Mouse (Mus musculus) right cerebral cortex, postnatal 36 days (tissue): ENCODE results near the gene Zfp386.
"Not testable (repeated sequence)": the region's sequence is repeated elsewhere in the genome, so short reads cannot be mapped to it uniquely, and the experiment has no call there.

Experiments
- DNase-seq, 2 experiments: peaks; one replicate each; pipeline ENCODE4 v3.0.0; 2022; ENCODE audit warnings: low spot score in 2 of 2, mixed read lengths in 1 of 2

Zfp386 gene

DNA sequence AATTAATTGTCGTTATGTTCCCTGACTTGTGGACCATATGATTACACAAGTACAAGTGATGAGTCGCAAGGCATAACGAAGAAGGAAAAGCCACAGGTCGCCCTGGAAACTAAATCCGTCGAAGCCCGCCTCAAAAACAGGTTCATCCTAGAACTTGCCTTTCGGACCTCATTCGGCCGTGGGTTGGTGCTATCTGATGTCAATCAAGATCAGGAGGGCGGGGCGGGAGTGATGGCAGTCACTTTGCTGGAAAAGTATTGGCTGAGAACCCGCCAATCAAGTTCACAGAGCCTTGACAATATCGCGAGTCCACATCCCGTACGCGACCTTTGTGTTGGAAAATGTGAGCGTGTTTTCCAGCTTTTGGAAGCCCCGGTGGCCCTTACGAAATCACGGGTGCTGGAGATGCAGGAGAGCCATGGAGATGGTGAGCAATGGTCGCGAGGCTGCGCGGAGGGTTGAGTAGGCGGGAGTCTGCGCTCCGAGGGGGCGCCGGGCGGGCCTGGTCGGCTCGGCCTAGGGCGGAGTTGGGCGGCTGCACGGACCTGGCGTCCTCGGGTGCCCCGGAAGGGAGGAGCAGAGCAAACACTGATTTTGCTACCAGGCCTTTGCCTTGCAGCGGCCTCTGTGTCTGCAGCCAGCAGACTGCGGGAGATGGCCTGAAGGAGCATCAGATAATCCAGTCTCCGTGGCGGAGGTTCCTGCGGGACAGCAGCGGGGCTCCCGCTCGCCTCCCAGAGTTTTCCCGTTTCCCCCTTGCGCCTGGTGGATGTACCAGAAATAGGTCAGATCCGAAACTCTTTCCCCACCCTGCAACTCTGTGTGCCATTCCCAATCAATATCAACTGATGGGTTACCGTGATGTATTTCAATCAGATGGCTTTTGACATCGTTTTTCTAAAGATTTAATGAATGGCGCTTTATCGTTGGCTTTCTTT lies at the start of gene Zfp386:
Gene Zfp386, plus strand, starts transcription at position 285 of the 938 bp plus-strand sequence.
- peak; percentile 98 to 99 for DNase-seq

DNA sequence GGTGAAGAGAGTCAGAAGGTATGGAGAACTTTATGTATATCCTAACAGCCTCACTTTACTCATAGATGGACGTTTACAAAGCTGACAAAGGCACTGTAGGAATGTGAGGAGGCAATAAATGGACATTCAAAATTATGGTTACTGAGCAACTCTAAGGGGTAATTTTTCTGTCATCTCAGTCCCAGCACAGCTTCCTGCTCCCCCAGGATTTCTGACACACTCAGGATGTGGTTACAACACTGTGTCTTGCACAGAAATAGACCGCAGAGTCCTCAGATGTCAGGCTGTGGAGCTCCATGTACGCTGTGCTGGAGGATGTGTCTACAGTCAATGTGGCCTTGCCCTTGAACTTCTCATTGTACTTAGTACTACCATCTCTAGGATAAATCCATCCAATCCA lies 47.7 kb upstream of the Zfp386 start:
- DNase-seq: not testable (repeated sequence)

DNA sequence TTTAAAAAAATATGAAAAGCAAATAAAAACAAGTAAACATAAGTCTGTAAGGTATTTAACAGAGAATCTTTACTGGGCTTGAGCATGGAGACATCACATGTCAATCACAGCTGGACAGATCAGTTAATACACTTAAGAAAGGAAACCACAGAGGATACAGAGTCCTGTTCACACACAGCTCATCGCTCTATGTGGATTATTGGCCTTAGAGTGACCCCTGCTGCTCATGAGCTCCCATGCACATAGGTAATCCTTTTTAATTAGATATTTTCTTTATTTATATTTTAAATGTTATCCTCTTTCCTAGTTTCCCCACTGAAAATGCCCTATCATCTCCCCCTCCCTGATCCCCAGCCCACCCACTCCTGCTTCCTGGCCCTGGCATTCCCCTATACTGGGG lies 44.6 kb upstream of the Zfp386 start:
- DNase-seq: not testable (repeated sequence)

DNA sequence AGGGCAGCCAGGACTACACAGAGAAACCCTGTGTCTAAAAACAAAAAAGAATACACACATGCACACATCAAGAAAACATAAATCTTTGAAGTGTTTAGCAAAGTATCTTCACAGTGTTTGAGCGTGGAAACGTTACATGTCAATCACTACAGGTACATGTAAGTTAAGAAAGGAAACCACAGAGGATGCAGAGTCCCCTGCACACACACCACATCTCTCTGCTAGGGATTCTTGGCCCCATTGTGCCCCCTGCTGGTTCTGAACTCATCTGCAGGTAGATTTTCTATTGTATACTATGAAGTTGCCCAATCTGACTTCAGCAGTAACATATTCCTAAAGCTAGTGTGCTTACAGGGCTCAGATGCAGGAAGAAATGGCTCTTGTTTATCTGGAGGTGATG lies 36.7 kb upstream of the Zfp386 start:
- DNase-seq: no peak

DNA sequence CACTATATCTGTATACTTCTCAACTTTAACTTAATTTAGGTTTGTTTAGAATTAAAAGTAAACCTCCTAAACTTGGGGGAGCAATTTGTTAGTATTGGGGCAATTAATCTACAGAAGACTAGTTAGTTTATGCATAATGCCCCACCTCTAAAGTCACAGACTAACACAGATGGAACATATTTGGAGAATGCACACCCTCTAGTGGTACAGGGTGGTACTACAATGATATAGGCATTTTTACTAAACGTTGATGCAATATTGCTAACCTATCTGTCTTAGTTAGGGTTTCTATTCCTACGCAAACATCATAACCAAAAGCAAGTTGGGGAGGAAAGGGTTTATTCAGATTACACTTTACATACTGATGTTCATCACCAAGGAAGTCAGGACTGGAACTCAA lies 19.4 kb upstream of the Zfp386 start:
- DNase-seq: no peak

DNA sequence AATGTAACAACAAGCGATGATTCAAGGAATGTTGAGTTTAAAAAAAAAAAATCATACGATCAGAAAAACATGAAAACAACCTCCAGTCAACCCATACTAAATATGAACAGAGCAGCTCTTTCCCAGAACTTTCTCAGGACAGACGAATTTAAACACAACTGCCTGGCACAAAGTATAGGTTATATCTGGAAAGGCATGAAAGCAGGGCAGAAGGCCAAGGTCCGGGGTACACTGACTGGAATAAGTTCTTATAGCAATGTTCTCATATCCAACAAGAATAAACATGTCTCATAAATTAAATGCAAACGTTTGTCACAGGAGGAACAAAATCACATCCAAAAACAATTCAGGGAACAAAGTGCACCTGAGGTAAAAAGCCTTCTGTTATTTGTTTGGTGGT lies 12.2 kb upstream of the Zfp386 start:
- DNase-seq: no peak

DNA sequence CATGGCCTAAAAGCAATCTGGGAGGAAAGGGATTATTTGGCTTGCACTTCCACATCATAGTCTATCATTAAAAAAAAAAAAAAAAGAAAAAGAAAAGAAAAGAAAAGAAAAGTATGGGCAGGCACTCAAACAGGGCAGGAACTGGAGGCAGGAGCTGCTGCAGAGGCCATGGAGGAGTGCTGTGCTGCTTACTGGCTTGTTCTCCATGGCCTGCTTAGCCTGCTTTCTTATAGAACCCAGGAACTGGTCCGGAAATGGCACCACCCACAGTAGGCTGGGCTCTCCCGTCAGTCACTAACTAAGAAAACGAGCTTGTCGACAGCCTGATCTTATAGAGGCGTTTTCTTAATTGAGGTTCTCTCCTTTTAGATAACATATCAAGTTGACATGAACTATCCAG lies 2.7 kb upstream of the Zfp386 start:
- no peak for DNase-seq

DNA sequence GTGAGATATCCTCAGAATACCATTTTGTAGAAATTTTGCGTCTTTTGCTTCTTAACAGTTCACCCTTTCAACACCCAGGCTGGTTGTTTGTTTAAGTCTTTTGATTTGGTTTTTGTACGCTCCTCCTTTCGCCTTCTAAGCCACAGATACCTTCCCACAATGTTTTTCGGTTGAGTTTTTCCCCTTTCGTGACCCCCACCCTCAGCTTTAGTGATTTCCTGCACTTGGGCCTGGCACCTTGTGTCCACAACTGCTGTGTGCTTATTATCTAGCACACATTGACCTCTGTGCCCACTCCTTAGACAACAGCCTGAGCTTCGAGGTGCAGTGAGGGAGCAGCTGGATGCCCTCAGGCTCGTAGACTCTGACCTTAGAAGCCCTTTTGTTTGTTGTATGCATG lies 1.2 kb downstream of the Zfp386 start:
- DNase-seq: no peak

DNA sequence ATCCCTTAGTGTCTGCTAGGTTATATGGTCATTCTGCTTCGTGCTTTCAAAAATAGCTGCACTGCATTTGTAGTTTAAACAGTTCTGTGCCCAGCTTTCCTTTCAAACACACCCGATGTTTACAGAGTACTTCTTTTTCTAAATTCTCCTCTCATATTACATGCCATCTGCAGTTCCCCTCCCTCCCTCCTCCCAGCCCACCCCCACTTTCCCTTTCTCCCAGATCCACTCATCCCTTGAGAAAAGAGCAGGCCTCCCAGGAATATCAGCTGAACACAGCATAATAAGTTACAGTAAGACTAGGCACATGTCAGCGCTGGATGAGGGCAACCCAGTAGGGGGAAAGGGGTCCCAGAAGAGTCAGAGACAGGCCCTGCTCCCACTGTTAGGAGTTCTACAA lies 1.7 kb downstream of the Zfp386 start:
- DNase-seq: no peak

DNA sequence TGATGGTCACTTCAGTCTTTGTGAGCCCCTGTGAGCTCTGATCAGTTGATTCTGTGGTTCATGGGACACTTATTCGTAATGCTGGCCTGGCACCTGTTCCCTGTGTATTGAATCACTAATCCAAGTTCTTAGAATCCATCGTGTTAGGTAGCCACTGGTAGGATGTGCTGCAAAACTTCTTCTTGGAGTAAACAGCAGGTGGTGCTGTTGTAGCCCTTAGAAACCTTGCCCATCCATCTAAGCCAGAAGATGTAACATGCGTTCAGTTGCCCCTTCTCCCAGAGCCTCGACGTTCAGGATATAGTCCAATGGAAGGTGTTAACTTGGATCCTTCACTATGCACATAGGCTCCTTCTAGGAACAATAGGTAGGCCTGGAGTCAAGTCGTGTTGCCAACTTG lies 2.2 kb downstream of the Zfp386 start:
- no peak for DNase-seq

DNA sequence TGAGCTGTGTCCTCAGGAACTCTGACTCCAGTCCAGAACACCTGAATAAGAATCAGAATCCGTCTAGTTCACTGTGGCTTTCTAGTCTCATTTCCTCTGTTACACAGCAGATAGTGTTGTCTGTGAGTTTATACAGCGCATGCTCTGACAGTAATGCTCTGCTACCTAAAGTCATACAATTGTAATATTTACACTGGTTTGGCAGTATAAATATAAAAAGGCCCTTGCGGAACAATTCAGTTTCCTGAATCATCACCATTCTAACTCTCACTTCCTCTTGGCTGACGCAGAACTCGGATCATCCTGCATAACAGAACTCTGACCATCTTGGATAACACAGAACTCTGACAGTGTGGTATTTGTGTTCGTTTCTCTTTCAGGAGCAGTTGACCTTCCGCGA lies 6.8 kb downstream of the Zfp386 start:
- no peak for DNase-seq

DNA sequence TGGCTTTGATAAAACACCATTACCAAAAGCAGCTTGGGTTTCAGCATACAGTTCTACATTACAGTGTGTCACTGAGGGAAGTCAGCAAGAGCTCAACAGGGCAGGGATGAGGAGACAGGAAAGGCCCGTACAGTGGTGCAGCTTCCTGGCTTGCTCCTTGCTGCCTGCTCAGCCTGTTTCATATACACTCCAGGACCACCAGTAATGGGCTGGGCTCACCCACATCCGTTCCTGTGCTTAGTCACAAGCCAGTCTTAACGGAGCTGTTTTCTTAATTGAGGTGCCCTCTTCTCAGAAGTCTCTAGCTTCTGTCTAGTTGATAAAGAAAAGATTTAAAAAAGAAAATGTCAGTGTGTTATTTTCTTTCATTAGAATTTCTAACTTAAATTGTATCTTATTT lies 8.6 kb downstream of the Zfp386 start:
- no peak for DNase-seq

DNA sequence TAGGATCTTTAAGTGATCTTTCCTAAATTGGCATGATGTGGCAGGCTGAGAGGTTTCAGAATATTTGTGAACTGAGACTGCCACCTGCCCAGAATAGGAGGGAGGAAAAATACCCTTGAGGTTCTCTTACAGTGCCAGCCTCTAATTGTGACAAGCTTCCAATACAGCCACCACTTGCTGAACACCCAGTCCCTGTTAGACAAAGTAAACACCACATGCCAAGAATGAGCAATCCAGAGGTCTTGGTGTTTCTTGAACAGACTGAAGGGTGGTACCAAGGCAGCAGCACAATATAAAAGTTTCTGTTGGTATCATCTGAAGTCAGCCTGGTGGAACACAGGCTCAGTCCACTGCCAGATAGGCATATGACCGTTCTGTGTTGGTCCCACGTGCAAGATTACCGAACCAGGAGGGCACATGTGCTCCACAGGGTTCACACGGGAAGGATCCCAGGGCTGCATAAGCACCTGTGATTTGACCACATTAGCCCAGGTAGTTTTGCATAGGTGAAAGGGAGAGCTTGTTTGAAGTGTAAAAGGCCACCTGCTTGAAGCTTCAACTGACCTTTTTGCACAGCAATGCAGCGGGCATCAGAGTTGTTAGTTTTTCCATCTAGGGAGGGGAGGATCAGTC lies 14.2 kb downstream of the Zfp386 start:
- no peak for DNase-seq

DNA sequence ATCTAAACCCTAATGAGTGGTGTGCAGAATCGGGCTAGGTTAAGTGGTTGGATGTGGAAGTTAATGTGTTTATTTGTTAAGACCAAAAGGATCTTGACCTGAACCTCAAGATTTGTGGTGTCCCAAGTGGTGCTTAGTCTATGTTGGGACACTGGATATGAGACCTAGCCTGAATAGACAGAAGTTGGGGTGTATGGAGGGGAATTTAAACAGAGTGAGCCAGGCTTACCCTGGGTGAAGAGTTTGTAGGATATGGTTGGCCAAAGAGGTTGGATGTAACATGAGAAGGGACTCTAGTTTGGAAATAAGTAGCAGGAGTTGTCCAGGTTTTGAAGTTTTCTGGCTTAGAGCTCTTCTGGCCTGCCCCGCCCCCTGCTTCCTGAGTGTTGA lies 14.7 kb downstream of the Zfp386 start:
- DNase-seq: no peak

DNA sequence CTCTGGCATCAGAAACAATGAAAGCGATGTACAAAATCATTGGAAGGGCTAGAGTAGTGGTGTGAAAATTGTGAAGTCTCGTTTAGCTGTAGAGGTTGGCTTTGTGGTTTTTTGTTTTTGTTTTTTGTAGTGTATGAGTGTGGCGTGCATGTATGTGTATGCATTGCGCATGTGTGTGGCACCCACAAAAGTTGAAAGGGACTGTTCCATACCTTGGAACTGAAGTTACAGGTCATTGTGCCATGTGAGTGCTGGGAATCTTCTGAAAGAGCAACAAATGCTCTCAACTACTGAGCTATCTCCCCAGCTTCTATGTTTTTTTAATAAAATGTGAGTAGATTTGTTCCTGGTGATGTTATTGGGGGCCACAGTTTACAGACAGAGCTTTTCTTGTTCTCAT lies 15.5 kb downstream of the Zfp386 start:
- DNase-seq: no peak

DNA sequence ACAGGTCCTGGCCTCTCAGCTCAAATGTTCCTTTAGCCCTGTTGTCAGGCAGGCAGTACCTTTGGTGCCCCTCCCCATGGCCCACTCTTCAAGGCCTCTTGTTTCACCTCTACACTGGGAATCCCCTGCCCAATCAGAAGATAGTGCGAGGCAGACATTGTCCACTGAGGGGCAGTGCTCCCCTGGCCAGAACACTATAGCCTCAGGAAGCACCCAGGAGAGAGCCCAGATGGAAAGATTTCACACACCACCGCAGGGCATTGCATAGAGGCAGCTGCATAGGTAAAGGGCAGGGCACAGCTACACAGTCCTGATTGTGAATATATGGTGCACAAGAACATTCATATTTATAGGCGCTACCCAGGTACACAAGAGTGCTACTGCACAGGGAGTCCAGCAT lies 23.5 kb downstream of the Zfp386 start:
- peak in 1 of 2 experiments; percentile 11 for DNase-seq

DNA sequence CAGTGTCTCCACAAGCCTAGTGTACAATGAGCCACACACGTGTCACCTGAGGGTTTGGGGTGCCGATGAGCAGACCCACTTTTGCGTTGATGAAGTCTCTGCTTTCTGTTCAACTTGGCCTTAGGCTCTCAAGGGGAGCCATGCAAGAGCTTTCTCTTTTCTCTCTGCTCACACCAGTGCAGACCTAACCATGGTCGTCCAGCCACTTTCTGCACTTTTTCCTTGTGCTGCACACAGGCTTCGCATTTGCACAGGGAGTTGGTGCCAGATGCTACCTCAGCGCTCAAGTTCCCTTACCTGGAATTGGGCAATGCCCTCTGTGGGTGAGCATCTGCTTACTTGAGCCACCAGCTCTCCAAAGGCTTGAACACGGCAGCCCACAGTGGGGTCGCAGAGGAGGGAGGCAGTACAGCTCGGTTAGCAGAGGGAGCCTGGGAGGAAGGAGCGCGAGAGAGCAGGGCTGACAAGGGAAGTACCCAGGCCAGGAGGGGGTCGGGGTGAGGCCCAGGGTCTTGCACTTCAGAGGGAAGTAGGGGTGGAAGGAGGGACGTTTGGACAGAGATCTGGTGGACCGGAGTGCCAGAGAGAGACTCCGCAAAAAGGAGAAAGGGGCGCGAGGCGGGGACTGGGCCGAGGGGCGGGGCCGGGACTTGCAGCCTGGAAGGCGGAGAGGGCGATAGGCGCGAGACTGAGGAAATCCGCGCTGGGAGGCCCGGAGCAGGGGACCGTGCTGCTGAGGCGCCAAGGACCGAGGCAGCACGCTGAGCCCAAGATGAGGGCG lies 29.7 kb downstream of the Zfp386 start, which contains the start of gene Vipr2:
Gene Vipr2, plus strand, starts transcription at position 653 of the 781 bp plus-strand sequence.
- DNase-seq: no peak

DNA sequence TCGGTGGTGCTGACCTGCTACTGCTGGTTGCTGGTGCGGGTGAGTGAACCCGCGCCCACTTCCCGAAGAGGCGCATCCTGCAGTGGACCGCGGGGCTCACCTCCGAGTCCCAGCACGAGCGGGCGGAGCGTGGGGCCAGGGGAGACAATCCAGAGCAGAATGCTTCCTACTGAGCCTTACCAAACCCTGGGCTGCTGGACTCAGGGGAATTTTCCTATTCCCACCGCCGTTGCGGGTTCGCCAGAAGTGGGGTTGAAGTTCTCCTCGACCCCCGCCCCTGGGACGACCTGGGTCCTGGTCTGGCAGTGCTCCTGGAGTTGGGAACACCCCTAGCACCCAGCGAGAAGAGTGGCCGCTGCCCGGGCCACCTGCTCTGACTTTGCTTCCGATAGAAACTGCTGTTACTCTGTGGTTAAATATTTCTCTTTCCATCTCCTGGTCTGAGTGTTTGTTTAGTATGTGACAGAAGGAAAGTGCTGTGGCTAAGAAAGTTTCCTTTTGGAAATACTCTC lies 30.4 kb downstream of the Zfp386 start:
- no peak for DNase-seq

DNA sequence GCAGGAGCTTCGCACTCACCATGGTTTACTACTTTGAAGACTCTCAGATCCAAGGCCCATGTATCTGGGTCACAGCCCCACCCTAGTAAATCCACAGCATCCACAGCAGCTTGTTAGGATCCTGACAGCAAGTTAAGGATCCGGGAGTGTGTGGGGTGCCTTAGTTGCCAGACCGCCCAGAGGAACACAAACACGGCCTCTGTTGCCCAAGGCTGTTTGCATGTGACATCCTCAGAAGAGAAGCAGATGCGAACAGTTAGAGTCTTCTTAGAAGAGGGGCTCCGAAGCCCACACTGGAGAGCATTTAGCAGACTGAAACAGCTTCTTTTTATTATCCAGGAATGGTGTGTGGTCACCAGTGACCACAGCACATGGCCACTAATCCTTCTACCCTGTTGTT lies 35.6 kb downstream of the Zfp386 start:
- DNase-seq: no peak

DNA sequence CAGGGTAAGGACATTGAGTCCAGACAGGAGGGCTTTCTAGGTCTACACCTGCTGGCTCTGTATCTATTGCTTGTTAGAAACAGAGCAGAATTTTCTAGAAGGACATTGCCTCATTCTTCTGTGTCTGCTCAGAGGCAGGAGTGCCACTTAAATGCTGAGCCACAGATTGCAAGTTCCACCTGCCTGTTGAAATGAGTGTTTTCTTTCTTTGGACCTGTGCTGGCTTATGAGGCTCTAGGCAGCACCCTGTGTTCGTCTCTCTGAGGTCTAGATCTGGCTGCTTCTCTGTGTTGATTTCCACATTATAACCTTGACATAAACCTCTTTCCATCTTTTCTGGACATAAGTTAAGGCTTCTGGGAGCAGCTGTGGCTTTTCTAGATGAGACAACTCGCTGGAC lies 36.8 kb downstream of the Zfp386 start:
- DNase-seq: no peak

DNA sequence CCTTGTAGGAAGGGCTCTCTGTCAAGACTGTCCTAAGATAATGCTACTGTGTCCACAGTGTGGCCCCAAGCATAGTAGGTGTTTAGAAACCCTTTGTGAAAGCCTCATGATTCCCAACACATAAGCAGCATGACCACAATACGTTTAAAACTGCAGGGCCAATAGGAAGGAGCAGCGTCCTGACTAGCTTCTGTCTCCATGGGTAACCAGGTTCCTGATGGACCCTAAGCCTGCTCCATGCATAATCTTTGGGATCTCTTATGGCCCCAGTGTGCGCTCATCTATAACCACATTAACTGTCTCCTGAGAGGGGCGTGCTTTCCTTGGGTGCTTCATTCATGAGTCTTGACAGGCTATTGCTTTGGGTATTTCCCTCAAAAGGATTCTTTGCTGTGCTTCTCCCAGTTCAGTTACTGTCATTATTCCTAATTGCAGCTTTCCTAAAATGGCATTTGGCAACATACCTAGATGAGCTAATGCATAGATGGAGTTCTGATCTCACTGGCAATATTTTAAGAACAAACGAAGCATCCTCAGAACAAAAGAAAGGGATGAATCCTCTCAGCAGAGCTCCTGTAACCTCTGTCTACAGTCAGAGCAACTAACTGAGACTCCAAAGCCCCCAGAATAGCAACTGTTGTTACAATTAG lies 39.6 kb downstream of the Zfp386 start:
- no peak for DNase-seq

DNA sequence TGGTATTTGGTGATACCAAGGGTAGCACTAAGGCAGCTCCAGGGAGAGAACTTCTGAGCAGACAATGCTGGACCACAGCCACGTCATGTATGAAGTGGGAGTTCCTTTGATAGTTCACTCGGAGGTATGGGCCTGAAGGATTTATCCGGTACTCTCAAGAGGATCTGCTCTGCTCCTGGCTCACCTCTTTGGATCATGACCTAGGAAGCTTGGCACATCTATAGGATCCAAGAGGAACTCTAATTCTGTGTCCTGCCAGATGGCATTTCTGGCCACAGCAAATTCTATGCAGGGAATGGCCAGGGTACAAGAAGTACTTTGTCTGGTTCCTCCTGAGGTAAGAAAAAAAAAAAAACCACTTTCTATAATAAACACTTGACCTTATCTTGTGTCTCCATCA lies 42.3 kb downstream of the Zfp386 start:
- DNase-seq: no peak
